Mouse (Mus musculus) right cerebral cortex, postnatal 10 days (tissue): ENCODE data around the gene Esp36.
"Not testable (repeated sequence)": the region's sequence is repeated elsewhere in the genome, so short reads cannot be mapped to it uniquely, and the experiment has no call there.

Source experiments
- DNase-seq, 2 experiments: peaks; one replicate each; pipeline ENCODE4 v3.0.0; 2021; ENCODE audit warnings: low spot score in 2 of 2

Gene Esp36

DNA sequence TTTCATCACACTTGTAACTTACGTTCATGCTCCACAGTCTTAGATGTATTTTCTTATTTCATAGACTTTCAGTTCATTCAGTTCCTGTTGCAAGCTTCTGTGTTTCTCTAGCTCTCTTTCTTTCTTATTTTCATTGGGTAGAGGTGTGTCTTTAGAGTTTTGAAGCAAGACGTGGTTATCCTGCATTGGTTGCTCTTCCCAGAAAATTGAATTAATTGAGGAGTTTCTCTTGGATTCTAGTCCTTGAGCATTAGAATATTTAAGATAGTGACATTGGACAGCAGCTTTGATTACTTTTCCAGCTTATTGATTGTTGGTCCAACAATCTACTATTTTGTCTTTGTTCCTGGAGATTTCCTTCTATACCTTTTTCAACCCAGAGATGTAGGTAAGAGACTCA is at the start of gene Esp36:
Esp36 (minus strand) TSS at position 101 of the 400 bp plus-strand sequence.
- no peak for DNase-seq

DNA sequence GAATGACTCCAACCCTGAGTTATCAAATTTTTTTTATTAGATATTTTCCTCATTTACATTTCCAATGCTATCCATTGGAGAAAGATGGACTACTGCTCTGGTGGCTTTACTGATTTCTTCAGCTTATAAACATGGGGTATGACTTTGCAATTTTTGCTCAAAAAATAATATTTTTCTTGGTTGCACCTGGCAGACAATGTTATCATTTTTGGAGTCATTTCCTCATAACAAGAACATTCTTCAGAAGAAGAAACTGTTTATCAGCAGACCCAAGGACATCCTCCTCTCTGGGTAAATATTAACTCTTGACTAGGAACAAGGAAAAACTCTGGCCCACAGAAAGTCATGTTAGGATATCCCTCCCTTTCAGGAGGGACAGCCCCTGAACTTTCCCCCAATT is 36.2 kb upstream of the Esp36 start:
- DNase-seq = not testable (repeated sequence)

DNA sequence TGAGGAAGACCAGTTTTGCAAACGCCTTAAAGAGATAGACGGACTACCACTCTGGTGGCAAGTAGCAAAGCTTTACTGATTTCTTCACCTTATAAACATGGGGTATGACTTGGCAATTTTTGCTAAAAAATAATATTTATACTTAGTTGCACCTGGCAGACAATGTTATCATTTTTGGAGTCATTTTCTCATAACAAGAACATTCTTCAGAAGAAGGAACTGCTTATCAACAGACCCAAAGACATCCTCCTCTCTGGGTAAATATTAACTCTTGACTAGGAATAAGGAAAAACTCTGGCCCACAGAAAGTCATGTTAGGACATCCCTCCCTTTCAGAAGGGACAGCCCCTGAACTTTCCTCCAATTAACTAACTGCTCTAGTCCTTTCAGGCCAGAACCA is 30.7 kb upstream of the Esp36 start:
- DNase-seq = no peak

DNA sequence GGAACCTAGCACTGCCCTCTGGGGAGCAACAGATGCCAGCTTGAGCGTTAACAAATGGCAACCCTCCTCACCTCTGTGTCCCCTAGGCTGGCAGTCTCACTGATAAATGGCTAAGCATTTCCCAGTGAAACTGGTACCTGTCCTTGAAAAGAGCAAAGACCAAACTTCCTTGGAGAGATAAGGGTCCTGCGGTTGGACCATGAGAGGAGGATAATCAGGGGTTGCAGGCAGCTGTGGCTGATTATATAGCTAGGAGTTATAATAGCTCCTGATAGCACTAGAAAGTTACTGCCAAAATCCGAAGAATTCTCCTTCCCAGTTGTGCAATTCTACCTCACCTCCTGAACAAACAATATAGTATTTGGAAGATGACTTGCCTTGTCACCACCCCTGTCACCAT is 13.8 kb downstream of the Esp36 start:
- DNase-seq = no peak

DNA sequence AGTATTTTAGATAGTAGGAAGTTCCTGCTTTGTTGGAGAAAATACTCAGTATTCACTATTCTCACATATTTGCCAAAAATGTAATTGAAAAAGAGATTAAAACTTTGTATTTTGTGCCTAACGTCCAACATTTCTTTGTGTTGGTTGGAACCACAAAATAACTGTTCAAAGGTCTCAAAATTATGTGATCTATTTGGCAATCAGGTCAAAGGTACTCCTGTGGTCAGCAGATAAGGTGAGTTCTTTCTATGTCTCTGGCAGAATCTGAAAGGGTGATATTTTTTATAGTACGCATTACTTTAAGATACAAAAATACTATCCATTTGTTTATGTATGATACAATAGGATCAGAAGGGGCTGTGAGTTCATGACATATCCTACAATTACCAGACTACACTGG is 28.2 kb downstream of the Esp36 start:
- no peak for DNase-seq
